Mouse (Mus musculus) lung, postnatal 0 days (tissue): ENCODE measurements around the gene Elmsan1.

Experiments
- CTCF ChIP-seq: IDR thresholded peaks from 2 replicates; pipeline ENCODE4 v1.5.1; 2016; ENCODE audit warnings: antibody characterized with exemption, mild to moderate bottlenecking
- EP300 ChIP-seq: IDR thresholded peaks from 2 replicates; pipeline ENCODE4 v1.6.1; 2016; ENCODE audit warnings: antibody characterized with exemption, mild to moderate bottlenecking, control low read depth

DNA sequence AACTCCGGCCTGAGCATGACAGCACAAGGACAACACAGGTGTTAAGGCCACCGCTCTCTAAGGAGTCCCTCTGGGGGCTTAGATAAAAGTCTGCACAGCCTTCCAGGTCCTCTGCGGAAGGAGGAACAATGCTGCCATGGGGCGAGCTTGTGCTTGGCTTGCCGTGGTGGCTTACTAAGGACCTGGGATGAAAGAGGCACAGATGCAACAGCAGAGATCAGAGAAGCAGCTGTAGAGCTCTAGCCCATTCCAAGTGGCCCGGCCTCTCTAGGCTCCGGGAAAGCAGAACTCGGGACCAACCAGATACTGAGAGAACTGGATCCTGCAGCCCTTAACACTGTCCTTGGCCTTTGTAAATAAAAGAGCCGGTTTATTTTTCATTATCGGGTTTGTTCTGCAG, 66.8 kb downstream of the Elmsan1 start:
- TF ChIP-seq CTCF = no peak
- no peak for TF ChIP-seq EP300
